Mouse (Mus musculus) ZHBTc4 (cell line): Measurements from ENCODE around the gene Klhl10.

Experiments used
- DNase-seq: peaks from one replicate; pipeline ENCODE4 v3.0.0-alpha.2; 2011; ENCODE audit warnings: low read depth, low spot score

Gene Klhl10

GRCm38 (mm10) chr11:100408076-100408834, 33.5 kb upstream of the Klhl10 start:
- peak; percentile 79 for DNase-seq

DNA sequence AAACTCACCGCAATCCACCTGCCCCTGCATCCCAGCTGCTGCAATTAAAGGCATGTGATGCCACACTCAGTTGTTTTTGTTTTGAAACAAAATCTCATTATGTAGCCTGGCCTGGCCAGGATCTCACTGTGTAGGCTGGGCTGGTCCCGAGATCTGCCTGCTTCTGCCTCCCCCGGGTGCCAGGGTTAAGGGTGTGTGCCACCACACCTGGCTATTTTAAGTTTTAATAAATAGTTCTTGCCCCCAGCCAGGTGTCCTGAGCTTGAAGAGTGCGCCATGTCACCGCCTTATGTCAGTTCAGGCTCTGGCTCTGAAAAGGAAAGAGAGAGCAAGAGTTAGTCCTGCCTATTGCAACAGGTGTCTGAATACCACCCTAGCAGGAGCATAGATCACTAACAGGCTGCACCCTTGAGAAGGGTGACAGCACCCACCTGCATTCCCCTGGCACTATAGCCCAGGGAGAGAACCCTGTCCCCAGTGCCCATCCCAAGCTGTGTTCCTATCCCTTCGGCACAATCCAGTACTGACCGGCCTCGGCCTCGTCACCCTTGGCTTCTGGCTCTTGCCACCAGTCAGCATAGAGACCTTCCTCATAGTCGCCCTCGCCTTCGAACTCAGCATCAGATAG, 32.8 kb upstream of the Klhl10 start:
- no peak for DNase-seq

GRCm38 (mm10) chr11:100409686-100410085, 32.0 kb upstream of the Klhl10 start:
- no peak for DNase-seq

GRCm38 (mm10) chr11:100411736-100412135, 30.0 kb upstream of the Klhl10 start:
- no peak for DNase-seq

- DNase-seq, result no peak
These were observed 28.2 kb upstream of the Klhl10 start for GRCm38 (mm10) chr11:100413541-100413940.

DNA sequence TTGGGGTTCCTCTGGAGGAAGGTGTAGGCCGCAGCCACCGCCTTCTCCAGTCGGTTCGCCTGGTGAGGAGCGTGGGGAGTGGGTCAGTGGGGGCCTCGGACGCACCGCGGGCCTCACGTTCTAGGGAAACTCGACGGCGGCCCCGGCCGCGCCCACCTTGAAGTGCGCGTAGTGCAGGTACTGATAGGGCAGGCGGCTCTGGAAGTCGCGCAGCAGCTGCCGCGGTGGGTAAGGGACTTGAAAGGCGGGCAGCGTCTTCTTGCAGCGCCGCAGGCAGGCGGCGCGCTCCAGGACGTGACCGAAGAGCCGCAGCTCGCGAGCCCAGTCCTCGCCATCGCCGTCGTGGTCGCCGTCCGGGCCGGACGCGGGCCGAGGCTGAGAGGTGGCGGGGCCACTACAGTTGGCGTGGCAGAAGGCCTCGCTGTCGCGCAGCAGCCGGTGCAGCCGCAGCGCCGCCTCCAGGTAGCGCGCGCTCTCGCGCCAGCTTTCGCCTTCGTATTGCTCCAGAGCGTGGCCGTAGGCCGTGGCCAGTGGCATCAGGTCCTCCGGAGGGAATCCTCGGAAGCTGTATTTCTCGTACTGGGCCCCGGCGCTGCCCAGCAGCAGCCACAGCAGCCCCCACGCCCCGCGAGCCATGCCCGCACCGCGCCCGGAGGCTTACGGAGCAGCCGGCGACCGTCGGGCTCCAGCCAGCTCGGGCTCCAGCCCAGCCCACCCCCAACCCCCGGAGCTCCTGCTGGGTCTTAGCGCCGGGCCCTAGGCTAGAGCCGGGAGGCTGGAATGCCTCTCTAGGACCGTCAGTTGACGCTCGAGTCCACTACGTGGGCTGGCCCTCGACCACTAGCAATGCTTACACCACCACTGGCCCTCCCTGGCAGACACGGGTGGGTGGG, 27.4 kb upstream of the Klhl10 start, which contains the start of gene P3h4:
Gene P3h4 (minus strand): TSS at position 816 of the 893 bp plus-strand sequence.
- peak; percentile 88 for DNase-seq

DNA sequence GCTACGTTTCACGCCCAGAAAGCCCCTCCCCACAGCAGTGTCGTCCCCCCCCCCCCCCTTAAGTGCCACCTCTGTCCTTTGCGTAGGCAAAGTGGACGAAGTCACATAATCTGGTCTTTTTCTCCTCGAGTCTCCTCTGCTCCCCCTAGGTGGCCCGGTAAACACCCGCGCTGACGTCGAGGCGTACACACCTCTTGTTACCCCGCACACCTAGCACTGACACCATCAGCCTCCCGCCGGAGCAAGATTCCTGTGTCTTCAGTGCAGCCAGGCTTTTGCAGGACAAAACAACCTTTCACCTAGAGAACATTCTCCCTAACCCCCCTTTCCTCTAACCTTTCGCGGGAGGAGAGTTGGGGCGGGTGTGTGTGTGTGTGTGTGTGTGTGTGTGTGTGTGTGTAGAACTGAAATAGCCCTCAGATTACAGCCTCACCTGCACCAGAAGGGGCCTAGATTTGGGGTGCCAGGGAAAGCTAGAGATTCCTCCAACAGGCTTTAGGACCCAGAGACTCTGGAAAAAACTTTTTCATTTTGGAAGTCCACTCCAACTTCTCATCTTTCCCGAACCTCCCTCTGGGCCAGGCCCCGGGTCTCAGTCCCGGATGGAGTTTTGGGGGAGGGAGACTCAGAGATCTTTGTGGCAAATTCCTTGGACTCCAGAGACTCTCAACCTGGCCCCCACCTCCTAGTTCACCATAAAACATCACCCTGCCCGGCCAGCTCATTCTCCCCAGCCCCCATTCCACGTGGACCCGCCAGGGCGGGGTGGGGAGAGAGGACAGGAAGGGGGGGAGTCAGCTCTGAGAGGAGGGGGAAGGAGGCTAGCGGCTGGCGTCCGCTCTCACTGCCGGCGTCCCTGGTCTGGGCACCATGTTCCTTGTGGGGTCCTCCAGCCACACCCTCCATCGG, 26.5 kb upstream of the Klhl10 start, which contains the start of gene Fkbp10:
Gene Fkbp10 (plus strand): TSS at position 784 of the 909 bp plus-strand sequence.
- peak; percentile 55 for DNase-seq

DNA sequence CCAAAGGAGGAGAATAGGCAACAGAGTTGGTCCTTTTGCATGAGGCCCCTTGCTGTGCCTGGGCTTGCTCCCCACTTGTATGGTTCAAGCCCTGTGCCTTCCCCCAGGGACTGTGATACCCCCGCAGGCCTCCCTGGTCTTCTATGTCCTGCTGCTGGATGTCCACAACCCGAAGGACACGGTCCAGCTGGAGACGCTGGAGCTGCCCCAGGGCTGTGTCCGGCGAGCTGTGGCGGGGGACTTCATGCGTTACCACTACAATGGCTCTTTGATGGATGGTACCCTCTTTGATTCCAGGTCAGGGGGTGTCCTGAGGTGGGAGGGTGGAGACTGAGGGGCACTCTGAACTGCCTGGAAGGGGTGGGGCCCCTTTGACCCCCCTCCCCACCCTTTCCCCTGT, 20.2 kb upstream of the Klhl10 start:
- no peak for DNase-seq

GRCm38 (mm10) chr11:100423836-100424235, 17.9 kb upstream of the Klhl10 start:
- DNase-seq, result no peak

DNA sequence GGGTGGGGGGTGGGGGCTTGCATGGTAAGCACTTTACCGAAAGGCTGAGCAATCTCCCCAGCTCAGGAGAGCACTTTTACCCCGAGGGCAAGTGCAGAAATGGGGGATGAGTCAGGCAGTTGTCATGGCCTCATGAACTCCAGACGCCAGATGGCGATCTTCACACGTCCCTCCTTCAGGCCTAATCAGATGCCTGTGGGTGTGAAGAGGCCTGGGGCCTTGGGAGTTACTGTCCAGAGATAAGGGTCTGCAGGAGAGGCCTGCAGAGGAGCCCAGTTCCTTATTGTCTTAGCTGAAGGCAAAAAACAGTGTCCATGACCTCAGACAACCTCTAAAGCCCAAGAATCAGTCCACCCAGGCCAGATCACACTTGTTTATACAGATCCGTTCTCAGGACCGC, 15.9 kb upstream of the Klhl10 start:
- peak; percentile 94 for DNase-seq

DNA sequence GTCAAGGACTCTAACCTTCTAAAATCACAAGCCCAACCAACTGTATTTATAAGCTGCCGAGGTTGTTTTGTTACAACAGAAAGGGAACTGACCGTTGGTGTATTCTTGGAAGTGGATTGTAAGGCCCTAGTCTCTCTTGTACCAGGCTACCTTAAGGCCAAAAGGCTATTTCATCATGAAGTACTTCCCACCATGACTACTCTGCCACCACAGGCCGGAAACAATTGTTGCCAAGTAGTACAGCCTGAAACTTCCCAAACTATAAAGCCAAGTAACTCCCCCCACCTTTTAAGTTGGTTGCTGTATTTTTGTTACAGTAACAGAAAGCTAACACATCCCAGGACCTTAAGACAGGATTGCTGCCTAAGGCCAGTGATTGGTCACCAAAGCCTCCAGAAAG, 14.9 kb upstream of the Klhl10 start:
- no peak for DNase-seq

GRCm38 (mm10) chr11:100428612-100429199, 13.0 kb upstream of the Klhl10 start:
- no peak for DNase-seq

DNA sequence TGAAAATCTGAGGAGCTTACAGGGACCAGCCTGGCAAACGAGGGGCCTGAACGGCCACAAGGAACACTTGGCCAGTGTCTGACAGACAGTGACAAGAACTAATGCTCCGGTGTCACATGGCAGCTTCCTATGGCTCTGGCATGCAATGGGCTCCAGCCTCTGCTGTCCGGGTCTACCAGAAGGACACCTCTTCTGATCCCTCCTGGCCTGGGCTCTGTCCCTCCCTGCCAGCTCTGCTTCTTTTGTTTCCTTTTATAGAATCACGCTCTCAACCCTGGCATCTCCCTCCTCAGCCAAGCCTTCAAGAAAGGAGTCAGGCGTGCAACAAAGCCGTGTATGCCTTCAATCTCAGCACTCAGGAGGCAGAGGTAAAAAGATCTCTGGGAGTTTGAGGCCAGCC, 11.7 kb upstream of the Klhl10 start:
- DNase-seq, result no peak

GRCm38 (mm10) chr11:100432002-100432401, 9.7 kb upstream of the Klhl10 start:
- DNase-seq, result no peak

DNA sequence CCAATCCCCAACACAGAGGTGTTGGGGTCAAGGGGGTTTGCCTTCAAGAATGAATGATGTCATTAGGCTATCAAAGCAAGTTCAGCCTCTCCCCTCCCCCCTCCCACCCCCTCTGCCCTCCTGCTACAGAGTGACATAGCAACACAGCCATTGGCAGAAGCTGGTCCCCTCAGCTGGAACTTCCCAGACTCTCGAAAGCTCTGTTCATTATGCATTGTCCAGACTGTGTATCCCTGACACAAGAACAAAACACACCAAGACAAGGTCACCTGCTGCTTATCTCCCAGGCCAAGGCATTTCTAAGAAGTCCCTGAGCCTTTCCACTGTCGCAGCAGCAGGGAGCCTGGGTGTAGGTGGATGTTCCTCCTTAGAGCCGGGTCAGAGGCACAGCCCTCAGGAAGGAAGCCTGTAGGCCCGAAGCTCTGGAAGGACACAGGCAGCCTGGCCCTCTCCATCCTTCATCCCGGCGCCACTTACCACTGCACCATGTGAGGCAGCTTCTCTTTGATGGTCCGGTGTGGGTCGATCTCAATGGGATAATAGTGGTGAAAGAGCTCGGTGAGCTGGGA, 6.0 kb upstream of the Klhl10 start:
- DNase-seq, result peak; percentile 65

DNA sequence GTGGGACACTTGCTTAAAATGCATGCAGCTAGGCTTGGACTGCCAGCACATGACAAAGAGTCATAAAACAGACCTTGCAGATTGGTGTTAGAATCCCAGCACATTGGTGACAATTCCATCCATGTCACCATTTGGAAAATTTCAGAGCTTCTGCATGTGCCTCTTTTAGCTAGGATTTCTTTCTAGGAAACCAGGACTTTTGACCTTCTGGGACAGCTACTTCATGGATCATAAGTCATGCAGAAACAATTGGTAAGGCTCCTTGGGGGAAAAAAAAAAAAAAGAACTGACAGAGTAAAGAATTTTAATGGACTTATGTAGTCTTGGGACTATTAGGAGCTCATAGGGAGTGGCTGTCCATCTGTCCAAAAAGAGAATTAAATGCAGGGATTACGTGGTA, 3.8 kb upstream of the Klhl10 start:
- DNase-seq, result no peak

GRCm38 (mm10) chr11:100440691-100441522, 810 bp upstream of the Klhl10 start:
- DNase-seq, result peak; percentile 83

- no peak for DNase-seq
These were observed 908 bp downstream of the Klhl10 start for GRCm38 (mm10) chr11:100442625-100443024.

GRCm38 (mm10) chr11:100457247-100457646, 15.5 kb downstream of the Klhl10 start:
- no peak for DNase-seq
